Mouse (Mus musculus) left cerebral cortex, adult 2 months (tissue): ENCODE measurements around the gene Gab2. TPM values are rescaled to one million over a fixed set of nuclear protein-coding genes. Genes with fewer than 3 reads are reported as not detected.

Experiments
- DNase-seq, 2 experiments: peaks; one replicate each; pipeline ENCODE4 v3.0.0; 2021 to 2022; ENCODE audit warnings: low spot score in 2 of 2, mixed read lengths in 1 of 2; ENCODE audit errors: extremely low spot score in 1 of 2
- H3K27ac ChIP-seq: fragments of 200-600 bp; 2 replicates; pipeline ENCODE4 v1.8.1; 2022
- H3K4me3 ChIP-seq: fragments of 200-600 bp; 2 replicates; pipeline ENCODE4 v1.8.1; 2022
- CTCF ChIP-seq: fragments of 200-600 bp; IDR thresholded peaks from 2 replicates; pipeline ENCODE4 v1.8.1; 2022; ENCODE audit warnings: antibody characterized with exemption, mild to moderate bottlenecking, moderate library complexity
- intact Hi-C: fragments of 180-260 bp; cut with DNase I; formaldehyde crosslinking; loops from one replicate; pipeline ENCODE4 v1.15.1; 2025
- total RNA-seq, 2 experiments: library from RNA; stranded (reverse); gene quantifications; 2 replicates each; pipeline ENCODE4 v1.2.3; 2021

The Gab2 gene
- total RNA-seq, 2 experiments from 2014 or later, result 14.3 to 14.4 TPM

- no peak for TF ChIP-seq CTCF
- no peak overlapping the region for H3K27ac ChIP-seq
- no peak for DNase-seq
- intact Hi-C loops, result no loop called here
- H3K4me3 ChIP-seq, result no peak overlapping the region
These were observed 270.6 kb downstream of the Gab2 start for GRCm38 (mm10) chr7:97351792-97352513.

GRCm38 (mm10) chr7:97353356-97353755 lies 272.0 kb downstream of the Gab2 start:
- H3K27ac ChIP-seq, result no peak overlapping the region
- H3K4me3 ChIP-seq, result no peak overlapping the region
- intact Hi-C loops, result no loop called here
- TF ChIP-seq CTCF, result no peak
- DNase-seq, result no peak

DNA sequence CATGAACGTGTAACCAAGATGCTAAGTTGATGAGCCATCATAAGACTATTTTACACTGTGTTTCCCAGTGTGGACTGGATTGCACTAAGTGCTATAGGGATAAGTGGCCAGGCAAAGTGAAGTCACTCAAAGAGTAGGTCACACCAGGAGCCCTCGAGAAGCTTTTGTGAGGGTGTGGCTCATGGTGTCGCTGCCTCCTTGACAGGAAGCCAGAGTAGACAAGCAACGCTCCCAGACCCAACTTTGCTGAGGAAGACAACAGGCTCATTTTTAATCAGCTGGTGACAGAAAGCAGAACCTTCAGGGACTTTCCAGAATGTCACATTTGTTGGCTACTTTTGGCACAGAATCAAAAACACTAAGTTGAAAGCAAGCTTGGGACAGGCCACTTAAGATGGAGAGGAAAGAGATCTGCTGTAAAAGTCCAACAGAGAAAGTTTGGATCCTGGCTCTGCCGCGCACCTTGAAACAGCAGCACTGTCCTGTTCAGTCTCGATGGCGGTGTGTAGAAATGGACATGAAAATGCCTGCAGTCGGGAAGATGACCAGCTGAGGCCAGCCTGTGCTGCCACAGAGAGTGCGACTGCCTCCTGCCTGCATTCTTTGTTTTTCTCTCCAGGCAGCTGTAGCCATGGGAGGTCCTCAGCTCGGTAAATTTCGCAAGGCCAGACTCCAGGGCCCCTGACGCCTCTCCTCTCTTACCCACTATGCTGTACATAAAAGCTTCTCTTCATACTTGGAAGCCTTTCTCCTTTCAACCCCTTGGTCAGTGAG lies 273.9 kb downstream of the Gab2 start:
- no peak for TF ChIP-seq CTCF
- DNase-seq, result no peak
- peak overlapping the region; percentile 15; the same call in 1 of the 2 replicates for H3K27ac ChIP-seq
- no peak overlapping the region for H3K4me3 ChIP-seq
- intact Hi-C loops, result no loop called here

DNA sequence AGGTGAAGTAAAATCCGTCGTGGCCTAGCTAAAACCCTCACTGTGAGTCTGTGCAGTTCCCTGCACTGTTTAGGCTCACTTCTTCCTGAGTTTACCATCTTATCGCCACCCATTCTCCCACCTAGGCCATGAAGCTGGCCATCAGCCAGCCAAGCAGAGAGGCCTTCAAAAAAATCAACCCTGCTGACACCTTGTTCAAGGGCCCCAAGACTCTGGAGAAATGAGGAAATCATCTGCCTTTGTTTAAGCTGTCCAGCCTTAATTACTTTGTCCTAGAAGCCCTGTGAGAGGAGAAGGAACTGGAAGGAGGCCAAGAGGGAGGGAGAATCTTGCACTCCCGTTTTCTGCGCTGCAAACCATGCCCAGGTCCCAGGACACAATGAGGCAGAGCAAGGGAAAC lies 274.9 kb downstream of the Gab2 start:
- no peak for DNase-seq
- Histone ChIP-seq H3K27ac (peak overlapping the region; percentile 56; the same call in 1 of the 2 replicates), H3K4me3 (no peak overlapping the region)
- TF ChIP-seq CTCF, result no peak
- intact Hi-C loops, result no loop called here

DNA sequence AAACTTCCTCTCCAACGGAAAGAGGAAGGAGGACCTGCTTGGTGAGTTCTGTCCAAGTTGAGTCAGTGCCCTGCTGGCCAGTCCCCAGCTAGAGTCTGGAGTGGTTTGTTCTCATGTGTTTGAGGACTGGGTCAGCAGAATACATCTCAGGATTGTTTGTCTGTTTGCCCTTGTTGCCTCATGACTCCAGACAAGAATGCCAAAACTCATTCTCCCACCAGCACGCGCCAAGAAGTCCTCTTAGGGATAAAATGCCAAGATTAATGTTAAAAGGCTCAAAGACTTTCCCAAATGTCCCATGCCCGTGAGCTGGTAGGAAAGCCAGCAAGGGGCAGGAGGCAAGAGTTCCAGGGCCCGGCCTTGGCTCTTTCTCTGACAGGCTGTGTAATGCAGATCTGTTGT lies 275.5 kb downstream of the Gab2 start:
- no peak overlapping the region for H3K4me3 ChIP-seq
- no peak for DNase-seq
- peak overlapping the region; percentile 33 for H3K27ac ChIP-seq
- intact Hi-C loops, result no loop called here
- no peak for TF ChIP-seq CTCF

GRCm38 (mm10) chr7:97357840-97358239 lies 276.5 kb downstream of the Gab2 start:
- intact Hi-C loops, result no loop called here
- no peak for TF ChIP-seq CTCF
- Histone ChIP-seq H3K27ac (no peak overlapping the region; the same call in 1 of the 2 replicates), H3K4me3 (no peak overlapping the region)
- DNase-seq, result no peak

GRCm38 (mm10) chr7:97358347-97358746 lies 277.0 kb downstream of the Gab2 start:
- intact Hi-C loops, result no loop called here
- Histone ChIP-seq H3K4me3 (no peak overlapping the region), H3K27ac (no peak overlapping the region)
- no peak for DNase-seq
- TF ChIP-seq CTCF, result no peak

Other genes with a start within 250 kb of the Gab2 start
- 10 to 100 TPM; 14.8 to 18.8 TPM for gene Nars2, start 130.1 kb upstream of the Gab2 start, total RNA-seq